ENCODE assay signal across 15 mouse cellular contexts in the genomic region with DNA sequence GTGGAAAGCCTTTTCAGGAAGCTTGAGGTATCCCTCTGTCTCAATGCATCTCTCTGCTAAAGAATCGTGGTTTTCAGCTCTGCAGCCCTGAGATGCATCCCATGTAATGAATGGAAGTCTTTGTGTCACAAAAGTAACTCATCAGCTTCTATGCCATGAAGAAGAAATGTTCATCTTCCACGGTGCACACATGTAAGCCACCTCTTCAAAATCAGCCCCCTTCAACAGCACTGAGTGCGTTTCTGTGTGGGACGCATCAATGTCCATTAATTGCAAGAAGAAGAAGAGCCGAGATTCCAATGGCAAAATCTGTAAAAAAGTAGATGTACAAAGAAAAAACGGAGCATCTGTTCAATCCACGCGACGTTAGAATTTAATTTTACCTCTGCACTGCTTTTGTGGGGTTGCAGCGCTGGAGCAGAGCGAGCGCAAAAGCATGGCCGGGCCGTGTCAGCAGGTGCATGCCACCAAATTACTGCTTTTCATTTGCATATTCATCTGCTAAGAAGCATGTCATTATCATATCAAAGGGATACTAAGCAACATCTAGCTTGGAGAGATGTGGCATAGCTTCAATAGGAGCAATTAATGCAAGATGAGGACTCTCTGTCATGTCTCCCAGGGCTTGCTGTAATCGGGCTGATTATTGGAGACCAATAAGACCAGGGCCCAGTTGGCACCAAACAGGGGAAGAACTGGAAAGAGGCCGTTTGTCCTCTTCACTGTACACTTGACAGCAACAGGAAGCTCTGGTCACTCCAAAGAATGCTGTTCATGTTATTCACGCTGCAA.
DNase-seq lines count a peak whose midpoint lies in the region; ATAC-seq lines count a peak whose summit lies in the region.
"Had no signal": no experiment of that assay in that cellular context is flagged by ENCODE, and none has a peak within 500 bp of the region (broad histone marks: within the 10 kb centered on the region; RNA-seq: fewer than 3 reads in every experiment).

No protein-coding gene starts in this region.

- H3K27me3 ChIP-seq in neural tube, embryonic 11.5 days (ENCODE audit: control insufficient read depth, insufficient read depth, low read length): no peaks in the 10 kb centered on the region
- no peaks in the 10 kb centered on the region for H3K27me3 ChIP-seq in forebrain, embryonic 12.5 days
- no peaks in the 10 kb centered on the region; the same call in 1 of the 2 replicates for H3K27me3 ChIP-seq in hindbrain, embryonic 16.5 days (replicated peaks; ENCODE audit: control insufficient read depth, insufficient read depth, low read length)
- H3K27me3 ChIP-seq: embryonic facial prominence, embryonic 13.5 days had no signal

- no peaks in the 10 kb centered on the region for H3K36me3 ChIP-seq in neural tube, embryonic 11.5 days (ENCODE audit: control insufficient read depth, insufficient read depth, low read length)
- no peaks in the 10 kb centered on the region for H3K36me3 ChIP-seq in forebrain, embryonic 12.5 days (replicated peaks)
- H3K36me3 ChIP-seq in hindbrain, embryonic 16.5 days (ENCODE audit: control insufficient read depth, insufficient read depth, low read length): no peaks in the 10 kb centered on the region
- H3K36me3 ChIP-seq: embryonic facial prominence, embryonic 13.5 days had no signal

- no peak overlapping the region for H3K9ac ChIP-seq in neural tube, embryonic 11.5 days (ENCODE audit: low read length)
- H3K9ac ChIP-seq in forebrain, embryonic 12.5 days: no peak overlapping the region
- peak overlapping the region; percentile 35; the same call in 1 of the 2 replicates for H3K9ac ChIP-seq in hindbrain, embryonic 16.5 days (ENCODE audit: low read depth, low read length)
- H3K9ac ChIP-seq: embryonic facial prominence, embryonic 13.5 days; liver, embryonic 14.5 days had no signal

- ATAC-seq in neural tube, embryonic 11.5 days (ENCODE audit: insufficient read depth, low FRiP score, low TSS enrichment): no peak; the same call in 1 of the 2 replicates
- peak; percentile 86 for ATAC-seq in forebrain, embryonic 12.5 days (ENCODE audit: low FRiP score)
- peak; percentile 77 for ATAC-seq in hindbrain, embryonic 16.5 days
- ATAC-seq in erythroblast, adult 5-6 weeks (replicated peaks; ENCODE audit: low FRiP score, poor library complexity, severe bottlenecking): no peak

- no peak overlapping the region for H3K4me3 ChIP-seq in neural tube, embryonic 11.5 days (ENCODE audit: low read depth, low read length)
- H3K4me3 ChIP-seq in forebrain, embryonic 12.5 days (replicated peaks): no peak overlapping the region
- H3K4me3 ChIP-seq in hindbrain, embryonic 16.5 days (ENCODE audit: low read length): no peak overlapping the region
- H3K4me3 ChIP-seq: embryonic facial prominence, embryonic 13.5 days; heart, adult 2 months had no signal

- peak; percentile 23 for DNase-seq in neural tube, embryonic 11.5 days (ENCODE audit: low spot score)
- no peak for DNase-seq in neural tube, embryonic 10.5 days (ENCODE audit: extremely low spot score, low spot score)
- DNase-seq in retina, postnatal 1 day: peak; percentile 94
- no peak for DNase-seq in urinary bladder, postnatal 4 days (ENCODE audit: low spot score in 2 of 2)
- DNase-seq: adrenal gland, postnatal 25 days; heart, adult 2 months; heart, postnatal 4 days; kidney, adult 8-10 months; layer of hippocampus, adult 9-11 months; lung, postnatal 14 days had no signal

- H3K9me3 ChIP-seq in neural tube, embryonic 11.5 days (ENCODE audit: control insufficient read depth, low read length): no peaks in the 10 kb centered on the region
- no peaks in the 10 kb centered on the region for H3K9me3 ChIP-seq in forebrain, embryonic 12.5 days
- no peaks in the 10 kb centered on the region for H3K9me3 ChIP-seq in hindbrain, embryonic 16.5 days (ENCODE audit: control insufficient read depth, low read length)
- H3K9me3 ChIP-seq: embryonic facial prominence, embryonic 13.5 days had no signal

- WGBS in neural tube, embryonic 11.5 days: 71% methylated on average over 17 of the region's 17 CpGs
- 31% methylated on average over 17 of the region's 17 CpGs for WGBS in forebrain, embryonic 12.5 days
- 34% methylated on average over 17 of the region's 17 CpGs for WGBS in hindbrain, embryonic 16.5 days

- H3K4me1 ChIP-seq in neural tube, embryonic 11.5 days (ENCODE audit: control insufficient read depth, insufficient read depth, low read length): no peaks in the 10 kb centered on the region
- peaks cover 22% of the 10 kb centered on the region for H3K4me1 ChIP-seq in forebrain, embryonic 12.5 days
- peaks cover 8% of the 10 kb centered on the region for H3K4me1 ChIP-seq in hindbrain, embryonic 16.5 days (ENCODE audit: control insufficient read depth, insufficient read depth, low read depth, low read length)
- H3K4me1 ChIP-seq: embryonic facial prominence, embryonic 13.5 days had no signal

- no peak overlapping the region for H3K4me2 ChIP-seq in neural tube, embryonic 11.5 days (ENCODE audit: low read depth)
- H3K4me2 ChIP-seq in forebrain, embryonic 12.5 days: peak overlapping the region; percentile 25
- peak overlapping the region; percentile 21 for H3K4me2 ChIP-seq in hindbrain, embryonic 16.5 days (ENCODE audit: low read length)
- H3K4me2 ChIP-seq: embryonic facial prominence, embryonic 13.5 days had no signal

- H3K27ac ChIP-seq in neural tube, embryonic 11.5 days (ENCODE audit: low read depth, low read length): no peak overlapping the region
- H3K27ac ChIP-seq in forebrain, embryonic 12.5 days: peak overlapping the region; percentile 66
- no peak overlapping the region for H3K27ac ChIP-seq in hindbrain, embryonic 16.5 days (ENCODE audit: low read depth, low read length)
- H3K27ac ChIP-seq: embryonic facial prominence, embryonic 13.5 days; heart, adult 2 months; liver, embryonic 14.5 days had no signal

Comparison
In these comparisons a context has a peak if more than half of its experiments do, and no peak if none do; other contexts are left out.
1. DNase-seq: peak in neural tube, embryonic 11.5 days (single experiment) and retina, postnatal 1 day (single experiment); none in neural tube, embryonic 10.5 days (single experiment) and urinary bladder, postnatal 4 days (0 of 2).
2. ATAC-seq: peak in forebrain, embryonic 12.5 days (single experiment) and hindbrain, embryonic 16.5 days (single experiment); none in neural tube, embryonic 11.5 days (single experiment) and erythroblast, adult 5-6 weeks (single experiment).